ENCODE assay signal across 10 mouse cellular contexts in the genomic region with DNA sequence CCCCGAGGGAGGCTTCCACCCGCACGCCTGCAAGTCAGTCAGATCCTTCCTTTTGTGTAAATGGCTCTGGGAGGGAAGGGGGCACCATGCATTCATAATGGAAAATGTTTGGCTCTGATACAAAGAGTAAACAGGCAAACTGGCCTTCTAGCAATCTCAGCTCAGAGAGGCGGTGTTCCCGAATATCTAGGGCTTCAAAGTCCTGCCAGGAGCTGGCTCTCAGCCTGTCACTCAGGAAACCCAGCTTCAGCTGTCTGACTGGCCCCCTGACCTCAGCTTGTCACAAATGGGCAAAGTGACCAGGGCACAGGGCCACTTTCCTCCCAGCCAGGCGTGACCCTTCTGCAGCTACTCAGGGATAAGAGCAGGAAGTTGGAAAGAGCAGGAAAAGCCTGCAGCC. TPM values are rescaled to one million over a fixed set of nuclear protein-coding genes. Genes with fewer than 3 reads are reported as not detected.
DNase-seq lines count a peak whose midpoint lies in the region; ATAC-seq and TF ChIP-seq lines count a peak whose summit lies in the region.
"Had no signal": no experiment of that assay in that cellular context is flagged by ENCODE, and none has a peak within 500 bp of the region (broad histone marks: within the 10 kb centered on the region; RNA-seq: fewer than 3 reads in every experiment).

No protein-coding gene starts in this region.

- no peaks in the 10 kb centered on the region for H3K36me3 ChIP-seq in heart, embryonic 10.5 days
- H3K36me3 ChIP-seq in kidney, postnatal 0 days (ENCODE audit: insufficient read depth, low read length): no peaks in the 10 kb centered on the region
- H3K36me3 ChIP-seq: embryonic facial prominence, embryonic 12.5 days had no signal

- 0 out of 2 replicates have a peak overlapping the region, but pooled peaks have one; percentile 27 for H3K9ac ChIP-seq in kidney, postnatal 0 days (ENCODE audit: low read depth, low read length)
- H3K9ac ChIP-seq: embryonic facial prominence, embryonic 12.5 days had no signal

- no peak overlapping the region for H3K4me2 ChIP-seq in kidney, postnatal 0 days (ENCODE audit: low read length)
- H3K4me2 ChIP-seq: embryonic facial prominence, embryonic 12.5 days had no signal

- 29% methylated on average over 6 of the region's 6 CpGs for WGBS in heart, embryonic 10.5 days
- 11% methylated on average over 6 of the region's 6 CpGs for WGBS in kidney, postnatal 0 days

- no peaks in the 10 kb centered on the region for H3K9me3 ChIP-seq in heart, embryonic 10.5 days
- no peaks in the 10 kb centered on the region for H3K9me3 ChIP-seq in kidney, postnatal 0 days (replicated peaks; ENCODE audit: low read length)
- H3K9me3 ChIP-seq: embryonic facial prominence, embryonic 12.5 days had no signal

- no peak; the same call in 1 of the 2 replicates for ATAC-seq in kidney, postnatal 0 days (replicated peaks; ENCODE audit: low FRiP score, low read depth)
- ATAC-seq in activated CD4-positive, CD25-positive, alpha-beta regulatory T cell, adult 4 months: no peak

- peak overlapping the region; percentile 69 for H3K27ac ChIP-seq in layer of hippocampus, adult 2 months
- H3K27ac ChIP-seq in heart, embryonic 10.5 days: peak overlapping the region; percentile 76
- H3K27ac ChIP-seq in kidney, postnatal 0 days: peak overlapping the region; percentile 77
- H3K27ac ChIP-seq: macrophage had no signal

- H3K27me3 ChIP-seq in heart, embryonic 10.5 days (ENCODE audit: insufficient read depth, poor library complexity, severe bottlenecking): no peaks in the 10 kb centered on the region; the same call in 1 of the 2 replicates
- H3K27me3 ChIP-seq in kidney, postnatal 0 days (ENCODE audit: insufficient read depth, low read length): no peaks in the 10 kb centered on the region
- H3K27me3 ChIP-seq: embryonic facial prominence, embryonic 12.5 days had no signal

- H3K4me1 ChIP-seq in heart, embryonic 10.5 days: peaks cover 51% of the 10 kb centered on the region
- peaks cover 30% of the 10 kb centered on the region for H3K4me1 ChIP-seq in kidney, postnatal 0 days (replicated peaks; ENCODE audit: insufficient read depth, low read length)
- H3K4me1 ChIP-seq: embryonic facial prominence, embryonic 12.5 days had no signal

- TF ChIP-seq CTCF in layer of hippocampus, adult 2 months (conservative IDR thresholded peaks at IDR 0.05): no peak
- TF ChIP-seq CTCF in kidney, postnatal 0 days (IDR thresholded peaks at IDR 0.05; ENCODE audit: low read depth): no peak

- H3K4me3 ChIP-seq in layer of hippocampus, adult 2 months: no peak overlapping the region
- no peak overlapping the region for H3K4me3 ChIP-seq in heart, embryonic 10.5 days
- no peak overlapping the region for H3K4me3 ChIP-seq in kidney, postnatal 0 days (replicated peaks; ENCODE audit: low read depth, low read length)
- H3K4me3 ChIP-seq: embryonic facial prominence, embryonic 12.5 days had no signal

- peak in 1 of 2 experiments; percentile 54 for DNase-seq in layer of hippocampus, adult 2 months (ENCODE audit: low spot score in 2 of 2)
- no peak for DNase-seq in layer of hippocampus, adult 9-11 months
- DNase-seq in adrenal gland, postnatal 14 days: peak; percentile 80
- DNase-seq in heart, embryonic 10.5 days (ENCODE audit: low spot score): no peak
- DNase-seq in kidney, postnatal 0 days (ENCODE audit: low spot score): peak; percentile 42
- DNase-seq in skeletal muscle tissue, adult 2 months (ENCODE audit: low read depth, low spot score): peak; percentile 42
- no peak for DNase-seq in cerebellum, adult 11 months

RNA-seq across cellular contexts. Expression of gene Prkag2, which starts 33.3 kb away (rescaled TPM):
- total RNA-seq in layer of hippocampus, adult 2 months (2021): 100 to 1,000 TPM; 177 to 193 TPM
- 64.7 and 74.9 TPM in 2 replicates for total RNA-seq in adrenal gland, postnatal 14 days (2021)
- 65.1 and 100 TPM in 2 replicates for polyA plus RNA-seq in heart, embryonic 10.5 days (2016; fragmentation: Nextera tagmentation; extraction: Ambion mirVana)
- polyA plus RNA-seq in kidney, postnatal 0 days (2015; fragmentation: Nextera tagmentation; extraction: Ambion mirVana): 36.4 and 39.4 TPM in 2 replicates
- 10 to 100 TPM; 26.2 to 26.8 TPM for polyA plus RNA-seq in activated CD4-positive, CD25-positive, alpha-beta regulatory T cell, adult 4 months (2017; shearing (Covaris generic))

Comparison
In these comparisons a context has a peak if more than half of its experiments do, and no peak if none do; other contexts are left out.
1. DNase-seq: peak in adrenal gland, postnatal 14 days (single experiment), kidney, postnatal 0 days (single experiment) and skeletal muscle tissue, adult 2 months (single experiment); none in layer of hippocampus, adult 9-11 months (single experiment), heart, embryonic 10.5 days (single experiment) and cerebellum, adult 11 months (single experiment).
2. Peak in every context shown above with its lines, with median percentiles within 50 percentile points of each other: H3K27ac ChIP-seq.